Mouse (Mus musculus) bone marrow macrophage, adult 2 months (primary cell): ENCODE measurements around the gene Slc7a7.

Experiments
- CTCF ChIP-seq: IDR thresholded peaks from 2 replicates; pipeline ENCODE4 v1.5.1; 2012; ENCODE audit warnings: low read depth, mild to moderate bottlenecking, low read length, moderate library complexity
- POLR2A ChIP-seq: IDR thresholded peaks from 2 replicates; pipeline ENCODE4 v1.6.1; 2012; ENCODE audit warnings: mild to moderate bottlenecking, low read depth, low read length, borderline replicate concordance

DNA sequence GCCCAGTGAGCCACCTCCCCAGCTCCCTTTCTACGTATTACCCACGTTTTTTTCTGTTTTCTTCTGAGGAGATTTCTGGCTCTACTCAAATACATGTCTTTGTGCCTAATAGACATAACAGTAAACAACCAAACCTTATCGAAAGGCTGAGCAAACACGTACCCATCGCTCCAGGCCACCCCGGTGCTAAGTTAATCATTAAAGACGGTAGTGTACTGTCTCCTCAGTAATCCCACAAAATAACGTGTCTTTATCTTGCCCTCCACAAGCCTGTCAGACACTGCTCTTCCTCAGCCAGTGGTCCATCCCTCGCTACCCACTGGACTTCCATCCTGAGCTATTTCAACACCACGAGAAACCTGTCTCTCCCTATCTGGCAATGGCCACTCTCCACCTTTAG, 35.8 kb downstream of the Slc7a7 start:
- no peak for TF ChIP-seq CTCF
- no peak for TF ChIP-seq POLR2A
